Mouse (Mus musculus) urinary bladder, postnatal 0 days (tissue): ENCODE data around the gene Txnrd1. TPM values are rescaled to one million over a fixed set of nuclear protein-coding genes. Genes with fewer than 3 reads are reported as not detected.

Experiments
- polyA plus RNA-seq: library from polyadenylated mRNA; unstranded; fragments of >200 nt; fragmentation: Nextera tagmentation; extraction: Ambion mirVana; gene quantifications from 2 replicates; pipeline ENCODE4 v1.2.1, GENCODE M21; 2015

The Txnrd1 gene
- 45.6 and 49.9 TPM in 2 replicates for polyA plus RNA-seq

GRCm38 (mm10) chr10:82833926-82834325, at the start of gene Txnrd1:
Txnrd1 (plus strand) TSS chr10:82833951.

GRCm38 (mm10) chr10:82866356-82866755, 32.6 kb downstream of the Txnrd1 start, which contains the start of gene Eid3:
Eid3 (plus strand) TSS chr10:82866626.

Other genes starting within 250 kb of the Txnrd1 start
- 25.7 and 26.8 TPM in 2 replicates for gene 1190007I07Rik, start 210.7 kb upstream of the Txnrd1 start, polyA plus RNA-seq
- gene Tdg, start 204.1 kb upstream of the Txnrd1 start, polyA plus RNA-seq: 43.9 and 49.2 TPM in 2 replicates
- gene Glt8d2, start 143.3 kb upstream of the Txnrd1 start, polyA plus RNA-seq: 7.0 and 8.7 TPM in 2 replicates
- 24.5 and 32.7 TPM in 2 replicates for gene Hcfc2, start 137.8 kb upstream of the Txnrd1 start, polyA plus RNA-seq
- 17.8 and 22.8 TPM in 2 replicates for gene Nfyb, start 69.8 kb upstream of the Txnrd1 start, polyA plus RNA-seq
- gene Eid3, start 32.7 kb downstream of the Txnrd1 start, polyA plus RNA-seq: 0.16 TPM in 1 of 2 replicates, not detected in the other
- gene Chst11, start 151.5 kb downstream of the Txnrd1 start, polyA plus RNA-seq: 0.75 and 1.1 TPM in 2 replicates